Mouse (Mus musculus) T-helper 17 cell (primary cell): ENCODE measurements around the gene Kdm1a.

Source experiments
- in situ Hi-C, 2 experiments: fragments of 300-600 bp; cut with MboI, MseI; formaldehyde crosslinking; loops; 1 replicate in 1 of 2; 2 replicates in 1 of 2; pipeline ENCODE4 v1.15.1; 2025; ENCODE audit warnings: high pct_unique_total_duplicates in 2 of 2

Gene Kdm1a

GRCm38 (mm10) chr4:136602568-136602967 is at the start of gene Kdm1a:
Gene Kdm1a (minus strand): TSS chr4:136602723.
- in situ Hi-C loops: no loop called here

- in situ Hi-C loops: no loop called here
These were observed 49.5 kb upstream of the Kdm1a start for GRCm38 (mm10) chr4:136651882-136652527.

GRCm38 (mm10) chr4:136651357-136651811 is 48.9 kb upstream of the Kdm1a start:
- in situ Hi-C loops: no loop called here

- in situ Hi-C loops: no loop called here
These were observed 47.7 kb upstream of the Kdm1a start for GRCm38 (mm10) chr4:136650261-136650660.

DNA sequence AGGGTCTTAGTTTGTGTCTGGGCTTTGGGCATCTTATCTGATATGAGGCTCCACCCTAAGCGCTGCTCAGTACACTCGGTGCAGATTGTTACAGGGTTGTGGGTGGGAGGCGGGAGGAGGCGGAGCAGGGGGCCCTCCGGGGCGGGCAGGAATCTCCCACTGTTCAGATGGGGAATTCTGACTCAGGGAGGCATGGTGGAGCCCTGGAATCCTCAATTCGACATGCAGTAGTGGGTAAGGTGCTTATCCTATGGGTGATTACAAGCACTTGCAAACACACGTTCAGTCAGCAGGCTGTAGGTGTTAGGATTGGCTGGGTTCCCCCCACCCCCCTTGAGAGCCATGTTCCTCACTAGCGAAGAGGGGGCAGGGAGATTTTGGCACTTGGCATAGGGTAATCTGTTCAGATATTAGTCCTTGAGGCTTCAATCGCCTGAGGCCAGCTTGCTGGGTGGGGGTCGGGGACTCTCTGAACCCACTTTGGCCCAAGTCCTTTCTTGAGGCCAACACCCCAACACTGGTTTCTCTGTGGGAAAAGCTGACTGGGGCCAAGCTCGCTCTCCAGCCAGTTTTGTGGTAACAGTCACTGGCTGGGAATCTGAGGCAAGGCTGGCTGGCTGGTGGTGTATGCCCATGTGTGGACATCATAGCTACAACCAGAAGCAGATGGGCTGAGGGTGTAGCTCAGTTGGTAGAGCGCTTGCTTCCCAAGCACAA is 47.1 kb upstream of the Kdm1a start:
- in situ Hi-C loops: no loop called here

- in situ Hi-C loops: no loop called here
These were observed 46.5 kb upstream of the Kdm1a start for GRCm38 (mm10) chr4:136648922-136649479.

DNA sequence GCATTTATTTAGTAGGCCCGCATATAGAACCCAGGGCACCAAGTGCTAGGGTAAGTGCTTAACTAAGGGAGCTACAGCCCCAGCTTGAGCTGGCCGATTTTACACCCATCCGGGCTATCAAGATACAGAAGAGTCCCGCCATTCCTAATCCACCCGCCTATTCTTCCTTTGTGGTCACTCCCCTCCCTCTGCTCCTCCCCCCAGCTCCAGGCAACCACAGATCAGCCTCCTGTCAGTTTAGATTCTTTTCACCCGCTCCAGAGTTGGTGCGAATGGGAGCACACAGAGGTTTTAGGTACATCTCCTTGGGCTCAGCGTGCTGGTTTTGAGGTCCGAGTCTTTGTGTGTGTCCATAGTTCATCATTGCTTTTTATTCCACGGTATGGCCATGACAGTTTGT is 36.4 kb upstream of the Kdm1a start:
- in situ Hi-C loops: no loop called here

GRCm38 (mm10) chr4:136638230-136638750 is 35.8 kb upstream of the Kdm1a start:
- in situ Hi-C loops: no loop called here

DNA sequence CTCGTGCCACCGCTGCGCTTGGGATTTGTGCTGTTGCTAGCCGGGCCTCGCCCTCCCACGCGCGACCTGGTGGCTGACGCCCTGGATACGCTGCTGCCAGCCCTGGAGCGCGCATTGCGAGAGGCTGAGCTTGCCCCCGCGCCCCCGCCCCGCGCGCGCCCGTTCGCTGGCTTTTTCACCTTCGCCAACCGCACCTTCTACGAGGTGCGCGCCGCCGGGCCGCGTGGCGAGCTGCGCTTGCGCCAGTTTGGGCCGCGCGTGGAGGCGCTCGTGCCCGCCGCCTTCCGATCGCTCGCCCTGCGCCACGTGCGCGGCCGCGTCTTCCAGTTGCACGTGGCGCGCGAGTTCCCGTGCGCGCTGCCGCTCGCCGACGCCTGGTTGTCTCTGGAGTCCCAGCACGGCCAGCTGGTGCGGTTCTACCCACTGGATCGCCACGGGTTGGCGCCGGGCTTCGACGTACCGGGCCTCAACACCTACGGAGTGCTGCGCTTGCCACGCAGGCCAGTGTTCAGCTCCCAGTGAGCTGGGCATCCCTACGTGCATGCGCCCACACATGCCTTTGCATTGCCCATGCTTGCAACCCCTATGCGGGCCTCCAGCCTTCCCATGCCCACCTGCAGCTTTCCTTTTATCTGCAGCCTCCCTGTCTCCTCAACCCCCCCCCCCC is 35.2 kb upstream of the Kdm1a start:
- in situ Hi-C loops: no loop called here

DNA sequence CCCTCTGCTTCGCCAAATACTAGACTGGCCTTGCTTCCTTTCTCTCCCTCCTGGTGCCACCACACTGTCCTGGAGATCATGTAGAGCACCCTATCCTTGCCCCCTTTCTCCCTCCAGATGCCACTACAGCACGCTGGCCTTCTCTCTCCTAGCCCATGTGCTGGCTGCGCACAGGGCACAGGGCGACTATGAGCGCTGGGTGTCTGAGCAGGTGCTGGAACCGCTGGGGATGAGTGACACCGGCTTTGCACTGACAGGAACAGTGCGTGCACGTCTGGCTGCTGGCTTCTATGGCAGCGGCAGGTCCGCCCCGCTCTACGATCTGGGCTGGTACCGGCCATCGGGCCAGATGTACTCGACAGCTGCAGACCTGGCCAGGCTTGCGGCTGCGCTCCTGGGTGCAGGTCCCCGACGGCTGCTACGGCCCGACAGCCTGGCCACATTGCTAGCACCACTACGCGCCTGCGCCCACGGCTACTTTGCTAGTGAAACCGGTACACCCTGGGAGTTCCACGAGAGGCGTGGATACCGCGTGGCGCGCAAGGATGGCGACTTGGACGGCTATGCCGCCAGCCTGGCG is 34.5 kb upstream of the Kdm1a start:
- in situ Hi-C loops: no loop called here

- in situ Hi-C loops: no loop called here
These were observed 34.0 kb upstream of the Kdm1a start for GRCm38 (mm10) chr4:136636511-136636910.

DNA sequence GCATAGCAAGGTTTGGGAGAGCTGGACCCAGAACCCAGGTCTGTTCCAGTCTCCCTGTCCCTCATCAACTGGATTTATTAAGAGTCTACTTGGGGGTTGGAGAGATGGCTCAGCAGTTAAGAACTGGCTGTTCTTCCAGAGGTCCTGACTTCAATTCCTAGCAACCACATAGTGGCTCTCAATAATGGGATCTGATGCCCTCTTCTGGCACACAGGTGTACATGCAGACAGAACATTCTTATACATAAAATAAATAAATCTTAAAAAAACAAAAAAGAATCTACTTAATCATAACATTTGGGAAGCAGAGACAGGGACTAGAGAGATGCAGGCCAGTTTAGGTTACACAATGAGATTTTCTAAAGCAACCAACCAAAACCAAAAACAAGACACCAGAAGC is 33.5 kb upstream of the Kdm1a start:
- in situ Hi-C loops: no loop called here

- in situ Hi-C loops: no loop called here
These were observed 28.9 kb upstream of the Kdm1a start for GRCm38 (mm10) chr4:136631237-136631994.

- in situ Hi-C loops: no loop called here
These were observed 24.1 kb upstream of the Kdm1a start for GRCm38 (mm10) chr4:136626590-136626989.

DNA sequence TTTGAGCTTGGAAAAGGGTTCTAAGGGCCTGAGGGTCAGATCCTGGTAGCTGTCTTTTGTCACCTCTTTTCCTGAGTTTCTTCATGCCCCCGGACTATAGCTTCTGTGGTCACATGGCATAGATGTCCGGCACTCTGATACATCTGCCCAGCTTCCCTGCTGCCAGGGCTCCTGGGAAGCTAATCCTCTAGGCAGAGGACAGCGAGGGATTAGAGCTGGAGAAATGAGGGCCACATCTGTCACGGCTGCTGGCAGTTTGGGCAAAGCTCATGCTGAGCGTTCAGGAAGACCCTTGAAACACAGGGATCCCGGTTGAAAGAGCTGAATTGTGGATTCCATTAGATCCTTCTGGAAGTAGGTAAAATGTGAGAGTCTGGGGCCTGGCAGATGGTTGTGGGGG is 19.9 kb upstream of the Kdm1a start, which contains the start of gene Lactbl1:
Lactbl1 (plus strand) TSS at position 234 of the 400 bp plus-strand sequence.
- in situ Hi-C loops: loop anchor here (5.0 kb wide), 2 partner anchors 165 to 235 kb away; no protein-coding TSS in a partner anchor

GRCm38 (mm10) chr4:136621956-136622355 is 19.4 kb upstream of the Kdm1a start:
- in situ Hi-C loops: loop anchor here (5.0 kb wide), 2 partner anchors 165 to 235 kb away; no protein-coding TSS in a partner anchor

DNA sequence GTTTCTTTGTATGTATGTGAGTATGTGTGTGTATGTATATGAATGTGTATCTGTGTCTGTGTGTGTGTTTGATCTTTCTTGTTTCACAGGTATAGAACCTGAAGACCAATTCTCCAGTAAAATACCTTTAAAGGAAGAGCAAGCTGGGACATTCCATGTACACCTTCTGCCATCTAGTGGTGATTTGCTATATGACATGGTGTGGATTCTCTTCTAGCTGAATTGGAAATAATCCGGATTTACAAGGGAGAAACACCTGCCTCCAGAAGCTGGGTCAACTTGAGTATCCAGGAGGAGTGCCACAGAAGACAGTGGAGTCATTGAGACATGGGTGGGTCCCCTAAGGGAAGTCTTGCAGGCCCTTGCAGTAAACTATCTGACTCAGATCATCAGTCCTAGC is 18.8 kb upstream of the Kdm1a start:
- in situ Hi-C loops: loop anchor here (5.0 kb wide), 2 partner anchors 164 to 234 kb away; no protein-coding TSS in a partner anchor

GRCm38 (mm10) chr4:136613657-136614056 is 11.1 kb upstream of the Kdm1a start:
- in situ Hi-C loops: no loop called here

- in situ Hi-C loops: no loop called here
These were observed 7.9 kb upstream of the Kdm1a start, which contains the start of gene Tex46 for GRCm38 (mm10) chr4:136610387-136610856. Gene Tex46 (plus strand): TSS chr4:136610437.

DNA sequence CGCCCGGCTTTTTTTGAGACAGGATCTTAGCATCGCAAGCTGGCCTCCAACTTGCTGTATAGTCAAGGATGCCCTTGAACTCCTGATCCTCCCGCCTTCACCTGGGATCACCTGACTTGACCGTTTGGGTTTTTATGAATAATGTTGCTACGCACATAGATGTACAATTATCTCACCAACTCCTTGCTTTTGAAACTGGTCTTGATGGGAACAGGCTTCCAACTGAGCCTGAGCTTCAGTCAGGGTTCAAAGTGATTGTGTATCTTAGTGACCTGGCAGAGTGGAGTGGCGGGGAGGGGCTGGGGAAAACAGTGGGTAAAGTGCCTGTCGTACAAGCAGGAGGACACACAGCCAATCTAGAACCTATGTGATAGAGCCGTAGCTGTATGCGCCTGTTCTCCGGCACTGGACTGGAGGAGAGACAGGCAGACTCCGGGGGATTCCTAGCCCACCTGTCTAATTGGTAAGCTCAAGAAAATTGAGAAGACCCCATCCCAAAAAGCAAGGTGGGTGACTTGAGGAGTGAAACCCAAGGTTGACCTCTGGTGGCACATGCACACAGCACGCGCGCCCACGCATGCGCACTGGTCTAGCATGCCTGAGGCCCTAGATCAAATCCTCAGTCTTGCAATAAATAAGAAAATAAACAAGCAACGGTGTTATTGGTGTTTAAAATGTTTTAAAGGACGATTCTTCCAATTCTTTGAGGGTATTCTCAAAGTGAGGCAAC is 3.4 kb upstream of the Kdm1a start:
- in situ Hi-C loops: no loop called here
